Mouse (Mus musculus) urinary bladder, postnatal 36 days (tissue): Measurements from ENCODE around the gene Cdk7.
"Not testable (repeated sequence)": the region's sequence is repeated elsewhere in the genome, so short reads cannot be mapped to it uniquely, and the experiment has no call there.

Source experiments
- DNase-seq, 2 experiments: peaks; one replicate each; pipeline ENCODE4 v3.0.0; 2022; ENCODE audit warnings: low spot score in 2 of 2, mixed read lengths in 1 of 2

Gene Cdk7

DNA sequence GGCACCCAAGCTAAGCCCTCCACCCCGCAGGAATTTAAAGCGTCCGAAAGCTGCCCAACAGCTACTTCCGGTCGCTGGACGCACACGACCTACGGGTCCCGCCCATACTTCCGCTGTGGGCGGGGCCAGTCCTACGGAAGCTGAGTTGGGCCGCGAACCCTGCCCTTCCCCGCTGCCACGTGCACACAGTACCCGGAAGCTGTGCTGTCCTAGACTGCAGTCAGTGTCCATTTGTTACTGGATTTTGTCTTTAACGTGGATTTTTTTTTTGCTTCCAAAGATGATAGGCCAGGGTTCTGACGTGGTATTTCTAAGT is at the start of gene Cdk7:
TSS of gene Cdk7 (minus strand) at position 79 of the 316 bp plus-strand sequence.
- peak; percentile 86 to 93 for DNase-seq

DNA sequence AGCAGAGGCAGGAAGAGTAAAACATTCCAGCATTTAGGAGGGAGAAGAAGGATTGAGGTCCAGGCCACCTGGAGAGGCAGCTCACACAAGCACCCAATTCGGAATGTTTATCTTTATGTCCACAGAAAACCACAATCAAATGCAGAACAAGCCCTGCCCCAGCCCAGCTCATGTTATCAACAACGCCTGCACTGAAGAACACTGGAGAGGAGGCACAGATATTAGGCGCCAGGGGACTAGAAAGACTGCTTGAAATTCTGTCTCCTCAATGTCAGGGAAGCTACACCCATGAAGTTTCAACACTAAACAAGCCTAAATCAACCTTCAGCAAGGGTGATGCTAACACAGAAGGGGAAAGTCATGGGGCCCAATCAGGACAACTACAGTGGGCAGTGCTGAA is 46.8 kb upstream of the Cdk7 start:
- DNase-seq: no peak

GRCm38 (mm10) chr13:100776710-100777109 is 46.0 kb upstream of the Cdk7 start:
- no peak for DNase-seq

- no peak for DNase-seq
Measured at GRCm38 (mm10) chr13:100776056-100776419, 45.3 kb upstream of the Cdk7 start.

GRCm38 (mm10) chr13:100775252-100776055 is 44.7 kb upstream of the Cdk7 start, which contains the start of gene Cenph:
Gene Cenph (minus strand): TSS chr13:100775899.
- peak; percentile 76 to 82 for DNase-seq

- DNase-seq: no peak
Measured at GRCm38 (mm10) chr13:100774704-100775103, 44.0 kb upstream of the Cdk7 start.

GRCm38 (mm10) chr13:100755329-100755728 is 24.6 kb upstream of the Cdk7 start:
- DNase-seq: no peak

GRCm38 (mm10) chr13:100754186-100754585 is 23.4 kb upstream of the Cdk7 start:
- DNase-seq: no peak

DNA sequence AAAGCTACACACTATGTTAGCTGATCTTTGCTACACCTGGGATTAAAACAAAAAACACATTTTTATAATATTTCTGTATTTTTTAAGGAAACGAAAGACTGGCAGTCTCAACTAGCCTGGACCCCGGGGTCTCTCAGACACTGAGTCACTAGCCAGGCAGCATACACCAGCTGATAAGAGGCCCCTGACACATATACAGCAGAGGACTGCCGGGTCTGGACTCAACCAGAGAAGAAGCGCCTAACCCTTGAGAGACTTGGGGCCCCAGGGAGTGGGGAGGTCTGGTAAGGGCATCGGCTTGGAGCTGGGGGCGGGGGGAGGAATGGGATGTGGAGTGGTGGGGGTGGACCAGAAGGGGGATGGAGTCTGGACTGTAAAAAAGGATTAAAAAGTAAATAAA is 22.3 kb upstream of the Cdk7 start:
- DNase-seq: no peak

GRCm38 (mm10) chr13:100752529-100752928 is 21.8 kb upstream of the Cdk7 start:
- no peak for DNase-seq

- DNase-seq: no peak
Measured at GRCm38 (mm10) chr13:100751402-100751801, 20.7 kb upstream of the Cdk7 start.

- DNase-seq: no peak
Measured at GRCm38 (mm10) chr13:100750799-100751198, 20.1 kb upstream of the Cdk7 start.

DNA sequence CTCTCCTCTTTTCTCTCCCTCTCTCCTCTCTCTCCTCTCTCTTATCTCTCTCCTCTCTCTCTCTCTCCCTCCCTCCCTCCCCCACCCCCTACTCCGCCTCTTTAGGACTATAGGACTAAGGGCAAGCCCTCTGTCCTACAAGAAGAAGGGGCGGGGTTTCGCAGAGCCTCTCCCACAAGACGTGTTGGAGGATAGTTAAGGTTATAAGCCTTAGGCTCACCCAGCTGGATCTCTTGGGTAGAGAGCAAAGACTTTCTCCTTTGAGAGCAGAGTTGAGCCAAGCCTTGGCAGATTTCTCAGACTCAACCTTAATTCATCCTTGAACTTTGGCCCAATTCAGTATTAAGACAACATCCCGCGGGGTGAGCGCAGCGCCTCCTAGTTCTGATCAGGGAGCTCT is 17.9 kb upstream of the Cdk7 start:
- no peak for DNase-seq

- DNase-seq: no peak
Measured at GRCm38 (mm10) chr13:100746090-100746489, 15.4 kb upstream of the Cdk7 start.

DNA sequence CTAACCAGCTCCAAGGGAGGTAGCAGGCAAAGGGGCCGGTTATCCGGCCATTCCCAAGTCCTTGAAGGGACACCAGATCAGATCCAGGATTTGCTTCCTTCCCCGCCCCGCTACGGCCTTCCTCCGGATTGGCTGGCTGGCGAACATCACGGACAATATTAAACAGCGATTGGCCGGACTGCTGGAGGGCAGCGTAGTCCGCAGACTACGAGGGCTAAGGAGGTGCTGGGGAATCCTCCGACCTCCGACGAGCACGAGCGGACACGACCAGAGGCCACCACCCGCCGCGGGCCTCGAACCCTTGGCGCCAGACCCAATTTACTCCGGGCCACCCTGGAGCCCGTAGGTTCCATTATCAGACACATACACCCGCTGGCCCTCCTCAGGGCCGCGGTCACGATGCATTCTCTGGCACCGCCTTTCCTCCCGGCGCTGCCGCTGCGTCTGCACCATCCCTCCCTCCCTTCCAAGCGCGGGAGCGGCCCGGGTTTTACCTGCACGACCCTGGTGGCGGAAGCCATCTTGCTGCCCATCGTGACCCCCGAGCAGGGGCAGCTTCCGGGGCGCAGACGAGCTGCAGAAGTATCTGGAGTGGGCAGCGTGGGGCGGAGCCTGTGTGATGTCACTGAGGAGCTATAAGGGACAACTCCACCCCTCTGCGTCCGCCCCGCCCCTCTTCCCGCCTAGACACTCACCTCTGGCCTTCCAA is 13.5 kb upstream of the Cdk7 start, which contains the start of gene Mrps36:
TSS of gene Mrps36 (minus strand) at position 624 of the 709 bp plus-strand sequence.
- DNase-seq: peak; percentile 91 to 92

- DNase-seq: no peak
Measured at GRCm38 (mm10) chr13:100743346-100744035, 12.8 kb upstream of the Cdk7 start.

- DNase-seq: no peak
Measured at GRCm38 (mm10) chr13:100742831-100743230, 12.1 kb upstream of the Cdk7 start.

GRCm38 (mm10) chr13:100732756-100733155 is 2.0 kb upstream of the Cdk7 start:
- DNase-seq: no peak

- DNase-seq: not testable (repeated sequence)
Measured at GRCm38 (mm10) chr13:100731462-100732046, 815 bp upstream of the Cdk7 start.

DNA sequence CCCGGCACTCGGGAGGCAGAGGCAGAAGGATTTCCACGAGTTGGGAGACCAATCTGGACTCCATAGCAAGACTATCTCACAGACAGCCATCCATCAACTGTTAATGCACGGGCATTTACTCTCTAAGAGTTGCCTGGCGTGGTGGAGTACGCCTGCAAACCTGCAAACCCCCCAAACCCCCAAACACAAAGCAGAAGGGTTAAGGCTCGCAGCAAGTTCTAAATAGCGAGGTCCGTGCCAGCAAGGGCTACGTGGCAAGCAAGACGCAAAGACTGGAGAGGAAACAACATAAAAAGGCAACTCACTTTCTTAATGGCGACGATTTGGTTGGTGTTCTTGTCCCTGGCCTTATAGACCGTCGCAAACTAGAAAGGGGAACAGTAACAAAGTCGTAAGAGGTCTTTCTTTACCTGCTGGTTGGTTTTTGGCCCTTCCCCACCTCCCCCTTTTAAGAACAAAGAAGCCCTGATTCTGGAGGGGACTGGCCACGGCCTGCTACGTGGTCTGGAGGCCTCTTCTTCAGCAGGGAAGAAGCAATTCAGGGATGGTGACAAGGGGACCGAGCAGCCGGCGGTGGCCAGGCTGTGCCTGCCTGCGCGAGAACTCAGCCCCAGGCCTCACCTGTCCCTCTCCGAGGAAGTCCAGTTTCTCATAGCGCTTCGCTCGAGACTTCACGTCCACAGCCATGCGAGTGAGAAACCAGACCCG is 432 bp downstream of the Cdk7 start:
- peak in 1 of 2 experiments; percentile 3 for DNase-seq

DNA sequence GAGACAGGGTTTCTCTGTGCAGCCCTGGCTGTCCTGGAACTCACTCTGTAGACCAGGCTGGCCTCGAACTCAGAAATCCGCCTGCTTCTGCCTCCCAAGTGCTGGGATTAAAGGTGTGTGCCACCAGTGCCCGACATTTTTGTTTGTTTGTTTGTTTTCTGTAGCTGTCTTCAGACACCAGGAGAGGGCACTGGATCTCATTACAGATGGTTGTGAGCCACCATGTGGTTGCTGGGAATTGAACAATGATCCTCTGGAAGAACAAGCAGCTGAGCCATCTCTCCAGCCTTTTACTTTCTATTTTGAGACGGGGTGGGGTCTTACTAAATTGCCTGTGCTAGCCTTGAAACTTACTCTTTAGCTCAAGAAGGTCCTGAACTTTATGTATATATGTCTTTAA is 2.2 kb downstream of the Cdk7 start:
- not testable (repeated sequence) for DNase-seq
